Mouse (Mus musculus): ENCODE results near the gene Faah. TPM values are rescaled to one million over a fixed set of nuclear protein-coding genes. Genes with fewer than 3 reads are reported as not detected.

Gene Faah
- polyA plus RNA-seq, 1 experiment = not detected

GRCm38 (mm10) chr4:116015502-116015901, 2.2 kb downstream of the Faah start:
- TF ChIP-seq CTCF (IDR thresholded peaks at IDR 0.05; ENCODE audit: borderline replicate concordance, insufficient read depth, low read length) (no peak), POLR2A (IDR thresholded peaks at IDR 0.05; ENCODE audit: low read depth, low read length) (no peak)
- no peak overlapping the region for H3K4me3 ChIP-seq (ENCODE audit: insufficient read depth, low read length)
- H3K27ac ChIP-seq (ENCODE audit: insufficient read depth, low read length) = no peak overlapping the region
- no peaks in the 10 kb centered on the region for H3K4me1 ChIP-seq (ENCODE audit: control insufficient read depth, insufficient read depth, low read length)

- Histone ChIP-seq H3K4me1 (ENCODE audit: control insufficient read depth, insufficient read depth, low read length) (no peaks in the 10 kb centered on the region), H3K4me3 (ENCODE audit: insufficient read depth, low read length) (no peak overlapping the region), H3K27ac (ENCODE audit: insufficient read depth, low read length) (no peak overlapping the region)
- no peak for TF ChIP-seq POLR2A (IDR thresholded peaks at IDR 0.05; ENCODE audit: low read depth, low read length)
- TF ChIP-seq CTCF (IDR thresholded peaks at IDR 0.05; ENCODE audit: borderline replicate concordance, insufficient read depth, low read length) = no peak
These were observed 7.5 kb downstream of the Faah start for GRCm38 (mm10) chr4:116010186-116010585.

- Histone ChIP-seq H3K4me3 (ENCODE audit: insufficient read depth, low read length) (no peak overlapping the region), H3K4me1 (ENCODE audit: control insufficient read depth, insufficient read depth, low read length) (no peaks in the 10 kb centered on the region), H3K27ac (ENCODE audit: insufficient read depth, low read length) (no peak overlapping the region)
- TF ChIP-seq POLR2A (IDR thresholded peaks at IDR 0.05; ENCODE audit: low read depth, low read length) (no peak), CTCF (IDR thresholded peaks at IDR 0.05; ENCODE audit: borderline replicate concordance, insufficient read depth, low read length) (no peak)
These were observed 16.5 kb downstream of the Faah start for GRCm38 (mm10) chr4:116001206-116001605.

- Histone ChIP-seq H3K4me1 (ENCODE audit: control insufficient read depth, insufficient read depth, low read length) (no peaks in the 10 kb centered on the region), H3K27ac (ENCODE audit: insufficient read depth, low read length) (no peak overlapping the region), H3K4me3 (ENCODE audit: insufficient read depth, low read length) (no peak overlapping the region)
- TF ChIP-seq POLR2A (IDR thresholded peaks at IDR 0.05; ENCODE audit: low read depth, low read length) (no peak), CTCF (IDR thresholded peaks at IDR 0.05; ENCODE audit: borderline replicate concordance, insufficient read depth, low read length) (no peak)
These were observed 17.1 kb downstream of the Faah start for GRCm38 (mm10) chr4:116000671-116001070.

- no peak overlapping the region for H3K27ac ChIP-seq (ENCODE audit: insufficient read depth, low read length)
- no peaks in the 10 kb centered on the region for H3K4me1 ChIP-seq (ENCODE audit: control insufficient read depth, insufficient read depth, low read length)
- TF ChIP-seq CTCF (IDR thresholded peaks at IDR 0.05; ENCODE audit: borderline replicate concordance, insufficient read depth, low read length) (no peak), POLR2A (IDR thresholded peaks at IDR 0.05; ENCODE audit: low read depth, low read length) (no peak)
- no peak overlapping the region for H3K4me3 ChIP-seq (ENCODE audit: insufficient read depth, low read length)
These were observed 21.0 kb downstream of the Faah start for GRCm38 (mm10) chr4:115996729-115997128.

- Histone ChIP-seq H3K27ac (ENCODE audit: insufficient read depth, low read length) (no peak overlapping the region), H3K4me1 (ENCODE audit: control insufficient read depth, insufficient read depth, low read length) (no peaks in the 10 kb centered on the region), H3K4me3 (ENCODE audit: insufficient read depth, low read length) (no peak overlapping the region)
- no peak for TF ChIP-seq POLR2A (IDR thresholded peaks at IDR 0.05; ENCODE audit: low read depth, low read length)
- TF ChIP-seq CTCF (IDR thresholded peaks at IDR 0.05; ENCODE audit: borderline replicate concordance, insufficient read depth, low read length) = no peak
These were observed 22.4 kb downstream of the Faah start for GRCm38 (mm10) chr4:115995376-115995730.

- Histone ChIP-seq H3K4me1 (ENCODE audit: control insufficient read depth, insufficient read depth, low read length) (no peaks in the 10 kb centered on the region), H3K4me3 (ENCODE audit: insufficient read depth, low read length) (no peak overlapping the region), H3K27ac (ENCODE audit: insufficient read depth, low read length) (no peak overlapping the region)
- TF ChIP-seq POLR2A (IDR thresholded peaks at IDR 0.05; ENCODE audit: low read depth, low read length) (no peak), CTCF (IDR thresholded peaks at IDR 0.05; ENCODE audit: borderline replicate concordance, insufficient read depth, low read length) (no peak)
These were observed 22.9 kb downstream of the Faah start for GRCm38 (mm10) chr4:115994662-115995375.

GRCm38 (mm10) chr4:115989382-115989781, 28.3 kb downstream of the Faah start:
- H3K27ac ChIP-seq (ENCODE audit: insufficient read depth, low read length) = no peak overlapping the region
- no peak for TF ChIP-seq CTCF (IDR thresholded peaks at IDR 0.05; ENCODE audit: borderline replicate concordance, insufficient read depth, low read length)
- no peak for TF ChIP-seq POLR2A (IDR thresholded peaks at IDR 0.05; ENCODE audit: low read depth, low read length)
- H3K4me1 ChIP-seq (ENCODE audit: control insufficient read depth, insufficient read depth, low read length) = no peaks in the 10 kb centered on the region
- no peak overlapping the region for H3K4me3 ChIP-seq (ENCODE audit: insufficient read depth, low read length)

- Histone ChIP-seq H3K4me1 (ENCODE audit: control insufficient read depth, insufficient read depth, low read length) (no peaks in the 10 kb centered on the region), H3K4me3 (ENCODE audit: insufficient read depth, low read length) (no peak overlapping the region), H3K27ac (ENCODE audit: insufficient read depth, low read length) (no peak overlapping the region)
- TF ChIP-seq CTCF (IDR thresholded peaks at IDR 0.05; ENCODE audit: borderline replicate concordance, insufficient read depth, low read length) (no peak), POLR2A (IDR thresholded peaks at IDR 0.05; ENCODE audit: low read depth, low read length) (no peak)
These were observed 29.7 kb downstream of the Faah start for GRCm38 (mm10) chr4:115987858-115988530.

- TF ChIP-seq CTCF (IDR thresholded peaks at IDR 0.05; ENCODE audit: borderline replicate concordance, insufficient read depth, low read length) (no peak), POLR2A (IDR thresholded peaks at IDR 0.05; ENCODE audit: low read depth, low read length) (no peak)
- H3K4me3 ChIP-seq (ENCODE audit: insufficient read depth, low read length) = no peak overlapping the region
- H3K27ac ChIP-seq (ENCODE audit: insufficient read depth, low read length) = no peak overlapping the region
- H3K4me1 ChIP-seq (ENCODE audit: control insufficient read depth, insufficient read depth, low read length) = no peaks in the 10 kb centered on the region
These were observed 30.3 kb downstream of the Faah start for GRCm38 (mm10) chr4:115987436-115987835.

Measured in embryonic fibroblast, embryonic 13.5 days (primary cell).